Mouse (Mus musculus): ENCODE data around the gene Cdkn2b.

DNA sequence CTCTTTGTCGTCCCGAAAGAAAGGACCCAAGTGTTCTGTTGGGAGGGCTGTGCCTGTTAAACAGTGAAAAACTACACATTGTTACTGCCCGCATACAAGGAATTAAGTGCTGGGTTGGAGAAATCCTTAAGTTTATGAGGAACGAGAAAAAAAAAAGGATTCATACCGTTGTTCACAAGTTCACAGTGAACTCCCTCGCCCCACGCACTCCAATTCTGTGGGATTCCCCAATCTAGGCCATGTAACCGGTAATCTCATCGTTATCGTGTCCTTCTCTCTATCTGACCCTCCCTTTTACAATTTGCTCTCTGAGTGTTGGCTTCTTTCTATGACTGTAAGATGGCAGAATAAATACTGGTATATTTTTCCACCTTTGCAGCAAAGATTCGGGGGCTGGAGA, 843 bp downstream of the Cdkn2b start:
- TF ChIP-seq CTCF (IDR thresholded peaks at IDR 0.05; ENCODE audit: insufficient read depth, low read length) = no peak
- no peak for TF ChIP-seq POLR2A (IDR thresholded peaks at IDR 0.05; ENCODE audit: borderline replicate concordance, extremely low read depth, low read depth, low read length)
